Comparison of ENCODE assay signal across 29 mouse cellular contexts in the genomic region with DNA sequence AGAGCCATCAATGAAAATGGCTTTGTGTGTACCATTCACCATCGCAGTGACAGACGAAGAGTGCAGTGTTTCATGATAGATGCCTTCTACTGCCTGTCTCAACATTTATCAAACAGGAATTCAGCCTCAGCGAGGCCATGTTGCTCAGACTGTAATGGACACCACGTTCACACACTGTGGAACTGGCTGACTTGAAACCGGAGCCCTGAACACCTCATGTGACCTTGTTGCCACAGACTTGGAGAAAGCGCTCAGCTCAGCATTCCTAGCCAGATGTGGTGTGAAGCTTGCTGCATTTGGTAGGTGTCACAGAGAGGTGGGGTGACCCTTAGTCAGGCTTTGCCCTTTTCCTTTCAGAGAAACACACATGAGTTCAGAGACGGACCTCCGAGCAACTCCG.
DNase-seq lines count a peak whose midpoint lies in the region; ATAC-seq and TF ChIP-seq lines count a peak whose summit lies in the region.
"Had no signal": no experiment of that assay in that cellular context is flagged by ENCODE, and none has a peak within 500 bp of the region (broad histone marks: within the 10 kb centered on the region; RNA-seq: fewer than 3 reads in every experiment).

No protein-coding gene starts in this region.

- H3K4me1 ChIP-seq in kidney, embryonic 15.5 days: no peaks in the 10 kb centered on the region
- no peaks in the 10 kb centered on the region for H3K4me1 ChIP-seq in liver, embryonic 12.5 days
- H3K4me1 ChIP-seq: forebrain, embryonic 10.5 days; forebrain, embryonic 15.5 days; heart, embryonic 13.5 days; liver, embryonic 15.5 days had no signal

- H3K36me3 ChIP-seq in kidney, embryonic 15.5 days: no peaks in the 10 kb centered on the region
- H3K36me3 ChIP-seq in liver, embryonic 12.5 days: no peaks in the 10 kb centered on the region
- H3K36me3 ChIP-seq: embryonic facial prominence, embryonic 12.5 days; forebrain, embryonic 10.5 days; forebrain, embryonic 15.5 days; heart, embryonic 13.5 days; liver, embryonic 15.5 days had no signal

- no peaks in the 10 kb centered on the region for H3K27me3 ChIP-seq in kidney, embryonic 15.5 days
- H3K27me3 ChIP-seq in liver, embryonic 12.5 days (replicated peaks): no peaks in the 10 kb centered on the region
- H3K27me3 ChIP-seq: CH12.LX; embryonic facial prominence, embryonic 12.5 days; forebrain, embryonic 15.5 days; heart, embryonic 13.5 days; liver, embryonic 15.5 days; Patski had no signal

- ATAC-seq in kidney, embryonic 15.5 days (replicated peaks; ENCODE audit: low FRiP score): peak; percentile 82
- ATAC-seq in liver, embryonic 12.5 days: no peak
- ATAC-seq: forebrain, embryonic 15.5 days; hindbrain, embryonic 16.5 days; Patski had no signal

- no peak for DNase-seq in kidney, adult 18-20 months
- peak; percentile 21 for DNase-seq in embryo, embryonic 11 days
- DNase-seq in forelimb bud, embryonic 11.5 days (ENCODE audit: low read depth, low spot score): peak; percentile 27
- no peak for DNase-seq in layer of hippocampus, adult 9-11 months
- no peak for DNase-seq in layer of hippocampus, adult 2 months (ENCODE audit: low spot score in 2 of 2)
- DNase-seq: adrenal gland, postnatal 14 days; B cell, adult 2 months; cerebellum, adult 11 months; cerebellum, adult 9-10 months; cerebellum, postnatal 36 days; gastrocnemius, adult 2 months; heart, postnatal 10 days; kidney, adult 2 months; liver; lung, embryonic 14.5 days; lung, postnatal 14 days; midbrain, embryonic 14.5 days; thymus, adult 2 months; thymus, postnatal 4 days had no signal

- TF ChIP-seq CTCF in layer of hippocampus, adult 2 months (conservative IDR thresholded peaks at IDR 0.05): no peak

- H3K27ac ChIP-seq in kidney, embryonic 15.5 days: no peak overlapping the region
- H3K27ac ChIP-seq in liver, embryonic 12.5 days: no peak overlapping the region
- no peak overlapping the region for H3K27ac ChIP-seq in layer of hippocampus, adult 2 months
- H3K27ac ChIP-seq: embryonic facial prominence, embryonic 12.5 days; forebrain, embryonic 10.5 days; forebrain, embryonic 15.5 days; gastrocnemius, adult 2 months; heart, embryonic 13.5 days; liver, embryonic 15.5 days had no signal

- no peaks in the 10 kb centered on the region for H3K9me3 ChIP-seq in kidney, embryonic 15.5 days (replicated peaks)
- 0 out of 2 replicates have a peak, but pooled peaks cover 4% of the 10 kb centered on the region for H3K9me3 ChIP-seq in liver, embryonic 12.5 days (replicated peaks)
- H3K9me3 ChIP-seq: embryonic facial prominence, embryonic 12.5 days; forebrain, embryonic 15.5 days; heart, embryonic 13.5 days; liver, embryonic 15.5 days had no signal

- no peak overlapping the region for H3K4me3 ChIP-seq in kidney, embryonic 15.5 days (replicated peaks)
- H3K4me3 ChIP-seq in liver, embryonic 12.5 days: no peak overlapping the region
- no peak overlapping the region for H3K4me3 ChIP-seq in layer of hippocampus, adult 2 months
- H3K4me3 ChIP-seq: embryonic facial prominence, embryonic 12.5 days; forebrain, embryonic 10.5 days; forebrain, embryonic 15.5 days; gastrocnemius, adult 2 months; heart, embryonic 13.5 days; liver, embryonic 15.5 days had no signal

- no peak overlapping the region for H3K4me2 ChIP-seq in kidney, embryonic 15.5 days
- no peak overlapping the region for H3K4me2 ChIP-seq in liver, embryonic 12.5 days
- H3K4me2 ChIP-seq: embryonic facial prominence, embryonic 12.5 days; forebrain, embryonic 15.5 days; heart, embryonic 13.5 days; liver, embryonic 15.5 days; lung, embryonic 14.5 days had no signal

- no peak overlapping the region for H3K9ac ChIP-seq in kidney, embryonic 15.5 days
- no peak overlapping the region for H3K9ac ChIP-seq in liver, embryonic 12.5 days
- H3K9ac ChIP-seq: embryonic facial prominence, embryonic 12.5 days; forebrain, embryonic 15.5 days; heart, embryonic 13.5 days; liver, embryonic 15.5 days; lung, embryonic 14.5 days had no signal

- 43% methylated on average over 9 of the region's 9 CpGs for WGBS in kidney, embryonic 15.5 days
- WGBS in liver, embryonic 12.5 days (ENCODE audit: insufficient replicate concordance): 83% methylated on average over 9 of the region's 9 CpGs

Comparison
In these comparisons a context has a peak if more than half of its experiments do, and no peak if none do; other contexts are left out.
1. DNase-seq: peak in embryo, embryonic 11 days (single experiment) and forelimb bud, embryonic 11.5 days (single experiment); none in kidney, adult 18-20 months (single experiment), layer of hippocampus, adult 9-11 months (single experiment) and layer of hippocampus, adult 2 months (0 of 2).